ENCODE assay signal across 8 mouse cellular contexts in genomic region chr1:165320141-165320934, GRCm38 (mm10). TPM values are rescaled to one million over a fixed set of nuclear protein-coding genes. Genes with fewer than 3 reads are reported as not detected.
DNase-seq lines count a peak whose midpoint lies in the region; ATAC-seq and TF ChIP-seq lines count a peak whose summit lies in the region.

No protein-coding gene starts in this region.

- H3K36me3 ChIP-seq in heart, embryonic 11.5 days (ENCODE audit: control insufficient read depth, insufficient read depth, low read length), result no peaks in the 10 kb centered on the region; the same call in 1 of the 2 replicates
- peaks cover 49% of the 10 kb centered on the region for H3K36me3 ChIP-seq in kidney, embryonic 15.5 days
- no peaks in the 10 kb centered on the region for H3K36me3 ChIP-seq in liver, adult 2 months (ENCODE audit: control insufficient read depth, insufficient read depth, low read length)
- H3K36me3 ChIP-seq in neural tube, embryonic 11.5 days (ENCODE audit: control insufficient read depth, insufficient read depth, low read length), result peaks cover 3% of the 10 kb centered on the region; the same call in 1 of the 2 replicates
- peaks cover 3% of the 10 kb centered on the region; the same call in 1 of the 2 replicates for H3K36me3 ChIP-seq in stomach, embryonic 15.5 days

- H3K9me3 ChIP-seq in heart, embryonic 11.5 days (replicated peaks; ENCODE audit: control insufficient read depth, low read length), result no peaks in the 10 kb centered on the region
- no peaks in the 10 kb centered on the region for H3K9me3 ChIP-seq in kidney, embryonic 15.5 days (replicated peaks)
- no peaks in the 10 kb centered on the region for H3K9me3 ChIP-seq in neural tube, embryonic 11.5 days (ENCODE audit: control insufficient read depth, low read length)
- no peaks in the 10 kb centered on the region for H3K9me3 ChIP-seq in stomach, embryonic 15.5 days

- no peaks in the 10 kb centered on the region for H3K27me3 ChIP-seq in heart, embryonic 11.5 days (ENCODE audit: control insufficient read depth, insufficient read depth, low read length)
- H3K27me3 ChIP-seq in kidney, embryonic 15.5 days, result no peaks in the 10 kb centered on the region
- H3K27me3 ChIP-seq in liver, adult 2 months (ENCODE audit: control insufficient read depth, insufficient read depth, low read length), result no peaks in the 10 kb centered on the region
- no peaks in the 10 kb centered on the region for H3K27me3 ChIP-seq in neural tube, embryonic 11.5 days (ENCODE audit: control insufficient read depth, insufficient read depth, low read length)
- H3K27me3 ChIP-seq in stomach, embryonic 15.5 days (replicated peaks), result no peaks in the 10 kb centered on the region

- H3K4me2 ChIP-seq in heart, embryonic 11.5 days, result peak overlapping the region; percentile 34; the same call in 1 of the 2 replicates
- peak overlapping the region; percentile 33; the same call in 1 of the 2 replicates for H3K4me2 ChIP-seq in kidney, embryonic 15.5 days
- no peak overlapping the region for H3K4me2 ChIP-seq in neural tube, embryonic 11.5 days (ENCODE audit: low read depth)
- no peak overlapping the region for H3K4me2 ChIP-seq in stomach, embryonic 15.5 days

- WGBS in heart, embryonic 11.5 days (ENCODE audit: insufficient replicate concordance), result 31% methylated on average over 10 of the region's 10 CpGs
- WGBS in kidney, embryonic 15.5 days, result 28% methylated on average over 10 of the region's 10 CpGs
- WGBS in liver, adult 2 months, result 42% methylated on average over 10 of the region's 10 CpGs
- WGBS in neural tube, embryonic 11.5 days, result 37% methylated on average over 10 of the region's 10 CpGs
- 38% methylated on average over 10 of the region's 10 CpGs for WGBS in stomach, embryonic 15.5 days

- no peaks in the 10 kb centered on the region for H3K4me1 ChIP-seq in embryonic fibroblast, embryonic 13.5 days (ENCODE audit: control insufficient read depth, insufficient read depth, low read length)
- 0 out of 2 replicates have a peak, but pooled peaks cover 4% of the 10 kb centered on the region for H3K4me1 ChIP-seq in heart, embryonic 11.5 days (ENCODE audit: control insufficient read depth, insufficient read depth, low read length)
- peaks cover 12% of the 10 kb centered on the region for H3K4me1 ChIP-seq in kidney, embryonic 15.5 days
- no peaks in the 10 kb centered on the region for H3K4me1 ChIP-seq in liver, adult 2 months (ENCODE audit: control insufficient read depth, insufficient read depth, low read length)
- H3K4me1 ChIP-seq in neural tube, embryonic 11.5 days (ENCODE audit: control insufficient read depth, insufficient read depth, low read length), result no peaks in the 10 kb centered on the region
- H3K4me1 ChIP-seq in stomach, embryonic 15.5 days, result peaks cover 9% of the 10 kb centered on the region; the same call in 1 of the 2 replicates

- no peaks in the 10 kb centered on the region for H3K79me2 ChIP-seq in liver, adult 2 months (ENCODE audit: control insufficient read depth, insufficient read depth, low read length)

- H3K4me3 ChIP-seq in embryonic fibroblast, embryonic 13.5 days (ENCODE audit: insufficient read depth, low read length), result no peak overlapping the region
- no peak overlapping the region for H3K4me3 ChIP-seq in heart, embryonic 11.5 days (ENCODE audit: low read depth, low read length)
- H3K4me3 ChIP-seq in kidney, embryonic 15.5 days (replicated peaks), result no peak overlapping the region
- no peak overlapping the region for H3K4me3 ChIP-seq in liver, adult 2 months (ENCODE audit: insufficient read depth, low read depth, low read length)
- H3K4me3 ChIP-seq in neural tube, embryonic 11.5 days (ENCODE audit: low read depth, low read length), result no peak overlapping the region
- no peak overlapping the region for H3K4me3 ChIP-seq in stomach, embryonic 15.5 days (replicated peaks)

- H3K27ac ChIP-seq in embryonic fibroblast, embryonic 13.5 days (ENCODE audit: insufficient read depth, low read length), result no peak overlapping the region
- H3K27ac ChIP-seq in heart, embryonic 11.5 days (ENCODE audit: low read depth, low read length), result peak overlapping the region; percentile 25; the same call in 1 of the 2 replicates
- H3K27ac ChIP-seq in kidney, embryonic 15.5 days, result peak overlapping the region; percentile 32; the same call in 1 of the 2 replicates
- H3K27ac ChIP-seq in liver, adult 2 months (replicated peaks; ENCODE audit: insufficient read depth, low read depth, low read length), result no peak overlapping the region
- H3K27ac ChIP-seq in neural tube, embryonic 11.5 days (ENCODE audit: low read depth, low read length), result no peak overlapping the region
- H3K27ac ChIP-seq in stomach, embryonic 15.5 days, result peak overlapping the region; percentile 80

- DNase-seq in 3T3-L1 (ENCODE audit: low read depth, low spot score), result peak; percentile 81
- peak; percentile 44 to 58 for DNase-seq in adrenal gland, postnatal 4 days (ENCODE audit: low spot score in 2 of 2)
- DNase-seq in liver, adult 2 months (ENCODE audit: extremely low read depth, low read depth, low spot score), result peak; percentile 26
- DNase-seq in neural tube, embryonic 11.5 days (ENCODE audit: low spot score), result peak; percentile 75

- peak; percentile 99 for TF ChIP-seq CTCF in embryonic fibroblast, embryonic 13.5 days (IDR thresholded peaks at IDR 0.05; ENCODE audit: borderline replicate concordance, insufficient read depth, low read length)
- TF ChIP-seq CTCF in liver, adult 2 months (IDR thresholded peaks at IDR 0.05; ENCODE audit: low read depth, low read length), result peak; percentile 94

- no peak overlapping the region for H3K9ac ChIP-seq in heart, embryonic 11.5 days (ENCODE audit: low read depth, low read length)
- no peak overlapping the region for H3K9ac ChIP-seq in kidney, embryonic 15.5 days
- H3K9ac ChIP-seq in liver, adult 2 months (ENCODE audit: low read depth, low read length), result no peak overlapping the region
- no peak overlapping the region for H3K9ac ChIP-seq in neural tube, embryonic 11.5 days (ENCODE audit: low read length)
- no peak overlapping the region for H3K9ac ChIP-seq in stomach, embryonic 15.5 days

- no peak for ATAC-seq in heart, embryonic 11.5 days (replicated peaks; ENCODE audit: insufficient number of reproducible peaks, low FRiP score, low TSS enrichment)
- ATAC-seq in kidney, embryonic 15.5 days (replicated peaks; ENCODE audit: low FRiP score), result peak; percentile 72; the same call in 1 of the 2 replicates
- peak; percentile 54; the same call in 1 of the 2 replicates for ATAC-seq in neural tube, embryonic 11.5 days (ENCODE audit: insufficient read depth, low FRiP score, low TSS enrichment)
- ATAC-seq in stomach, embryonic 15.5 days (ENCODE audit: insufficient read depth, low FRiP score, low read depth), result peak; percentile 52; the same call in 1 of the 2 replicates

- TF ChIP-seq POLR2A in embryonic fibroblast, embryonic 13.5 days (IDR thresholded peaks at IDR 0.05; ENCODE audit: low read depth, low read length), result no peak
- no peak for TF ChIP-seq POLR2A in liver, adult 2 months (IDR thresholded peaks at IDR 0.05; ENCODE audit: extremely low read depth, insufficient read depth, low read length)

RNA-seq across cellular contexts. Expression of gene Gpr161, which starts 24.7 kb away (rescaled TPM):
- total RNA-seq in adrenal gland, postnatal 4 days (2021), result 1 to 10 TPM; 4.2 to 5.6 TPM
- polyA plus RNA-seq in embryonic fibroblast, embryonic 13.5 days (2011; ENCODE audit: insufficient read length, low read depth, missing spikeins), result 9.9 and 11.3 TPM in 2 replicates
- polyA plus RNA-seq in heart, embryonic 11.5 days (2014; fragmentation: Nextera tagmentation; extraction: Ambion mirVana), result 0.79 and 1.1 TPM in 2 replicates
- polyA plus RNA-seq in kidney, embryonic 15.5 days (2015; fragmentation: Nextera tagmentation; extraction: Ambion mirVana), result 1.2 and 1.5 TPM in 2 replicates
- 0.09 and 0.13 TPM in 2 replicates for total RNA-seq in liver, adult 2 months (2014; rRNA removed)
- polyA plus RNA-seq in liver, adult 2 months (2012; rRNA removed), result 0.07 and 0.17 TPM in 2 replicates
- polyA plus RNA-seq in neural tube, embryonic 11.5 days (2014; fragmentation: Nextera tagmentation; extraction: Ambion mirVana), result 2.0 and 2.5 TPM in 2 replicates
- polyA plus RNA-seq in stomach, embryonic 15.5 days (2015; fragmentation: Nextera tagmentation; extraction: Ambion mirVana), result 1.1 and 1.2 TPM in 2 replicates

Comparison
In these comparisons a context has a peak if more than half of its experiments do, and no peak if none do; other contexts are left out.
1. DNase-seq: peak in every context shown above with its lines; median percentile 81 in 3T3-L1; 75 in neural tube, embryonic 11.5 days; 51 in adrenal gland, postnatal 4 days; 26 in liver, adult 2 months.
2. H3K27ac ChIP-seq: peak in heart, embryonic 11.5 days (single experiment), kidney, embryonic 15.5 days (single experiment) and stomach, embryonic 15.5 days (single experiment); none in embryonic fibroblast, embryonic 13.5 days (single experiment), liver, adult 2 months (single experiment) and neural tube, embryonic 11.5 days (single experiment).
3. H3K4me2 ChIP-seq: peak in heart, embryonic 11.5 days (single experiment) and kidney, embryonic 15.5 days (single experiment); none in neural tube, embryonic 11.5 days (single experiment) and stomach, embryonic 15.5 days (single experiment).